Mouse (Mus musculus) erythroblast, embryonic 14.5 days (primary cell): ENCODE data around the gene Abca7. TPM values are rescaled to one million over a fixed set of nuclear protein-coding genes. Genes with fewer than 3 reads are reported as not detected.

Experiments used
- H3K27me3 ChIP-seq: 2 replicates; pipeline ENCODE4 v1.6.1; 2012; ENCODE audit warnings: inconsistent platforms; ENCODE audit not compliant: control insufficient read depth
- H3K36me3 ChIP-seq: 2 replicates; pipeline ENCODE4 v1.6.1; 2012; ENCODE audit warnings: mild to moderate bottlenecking, inconsistent platforms; ENCODE audit not compliant: control insufficient read depth
- H3K4me1 ChIP-seq: 2 replicates; pipeline ENCODE4 v1.6.1; 2012; ENCODE audit warnings: inconsistent platforms; ENCODE audit not compliant: control insufficient read depth
- H3K4me3 ChIP-seq: replicated peaks from 2 replicates; pipeline ENCODE3; 2012; ENCODE audit warnings: moderate library complexity, mild to moderate bottlenecking, inconsistent platforms
- H3K9me3 ChIP-seq: 2 replicates; pipeline ENCODE4 v1.6.1; 2012; ENCODE audit warnings: low read length, inconsistent platforms, mixed read lengths; ENCODE audit not compliant: control insufficient read depth
- GATA1 ChIP-seq: IDR thresholded peaks from 2 replicates; pipeline ENCODE4 v1.6.1; 2012; ENCODE audit warnings: low read length, inconsistent platforms, mixed read lengths
- TAL1 ChIP-seq: IDR thresholded peaks from 3 replicates; pipeline ENCODE4 v1.6.1; 2012; ENCODE audit warnings: low read length, inconsistent platforms, mixed read lengths
- polyA plus RNA-seq: library from polyadenylated mRNA; stranded (reverse); fragments of >175 nt; gene quantifications from 2 replicates; pipeline ENCODE4 v1.2.3, GENCODE M21; 2012

Abca7 gene
- polyA plus RNA-seq, 1 experiment = 7.6 TPM

DNA sequence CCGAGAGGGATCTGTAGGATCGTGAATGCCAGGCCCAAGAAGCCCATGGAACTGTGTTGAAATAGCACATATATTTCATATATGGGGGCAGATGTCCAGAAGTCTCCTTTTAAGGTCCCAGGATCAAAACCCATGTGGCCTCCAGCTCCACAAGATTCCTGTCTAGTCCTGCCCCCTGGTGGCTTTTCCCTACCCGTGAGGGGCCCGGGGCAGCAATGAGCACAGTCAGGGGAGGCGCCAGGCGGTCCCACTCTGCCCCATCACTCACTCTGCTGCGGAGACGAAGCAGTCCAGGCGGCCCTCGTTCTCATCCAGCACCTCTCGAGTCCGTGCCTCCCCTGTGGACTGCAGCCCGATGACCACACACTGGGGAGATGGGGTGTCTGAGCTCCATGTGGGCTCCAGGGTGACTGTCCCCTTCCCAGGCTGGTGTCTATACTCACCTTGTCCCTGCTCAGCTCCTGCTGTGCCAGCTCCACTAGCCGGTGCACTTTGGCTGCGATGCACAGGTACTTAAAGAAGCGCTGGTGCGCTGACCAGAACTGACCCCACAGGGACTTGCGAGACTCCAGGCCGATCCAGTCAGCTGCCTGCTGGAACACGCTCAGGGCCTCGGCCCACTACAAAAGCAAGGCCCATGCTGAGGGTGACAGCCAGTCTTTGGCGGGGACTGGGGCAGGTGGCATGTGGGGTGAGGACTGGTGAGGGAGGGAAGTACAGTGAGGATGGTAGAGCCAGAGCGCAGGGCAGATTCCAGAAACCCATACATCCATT lies 67.8 kb downstream of the Abca7 start:
- TF ChIP-seq GATA1 (no peak), TAL1 (no peak)
- Histone ChIP-seq H3K27me3 (no peaks in the 10 kb centered on the region), H3K4me3 (no peak overlapping the region), H3K9me3 (no peaks in the 10 kb centered on the region), H3K36me3 (peaks cover 95% of the 10 kb centered on the region), H3K4me1 (peaks cover 28% of the 10 kb centered on the region)

Other genes starting within 250 kb of the Abca7 start
- gene Polrmt, start 249.9 kb upstream of the Abca7 start, polyA plus RNA-seq = 2.1 and 2.5 TPM in 2 replicates
- gene Fgf22, start 241.4 kb upstream of the Abca7 start, polyA plus RNA-seq = not detected in 2 replicates
- gene Rnf126, start 229.5 kb upstream of the Abca7 start, polyA plus RNA-seq = 35.3 and 45.1 TPM in 2 replicates
- gene Fstl3, start 219.2 kb upstream of the Abca7 start, polyA plus RNA-seq = 0.02 and 0.04 TPM in 2 replicates
- 0.02 TPM in 1 of 2 replicates, not detected in the other for gene Prss57, start 205.5 kb upstream of the Abca7 start, polyA plus RNA-seq
- 0.34 and 0.52 TPM in 2 replicates for gene Palm, start 202.9 kb upstream of the Abca7 start, polyA plus RNA-seq
- not detected in 2 replicates for gene Misp, start 175.5 kb upstream of the Abca7 start, polyA plus RNA-seq
- gene Ptbp1, start 142.1 kb upstream of the Abca7 start, polyA plus RNA-seq = 46.1 and 67.9 TPM in 2 replicates
- gene Prtn3, start 122.0 kb upstream of the Abca7 start, polyA plus RNA-seq = 3.5 TPM in 2 replicates
- gene Plppr3, start 121.9 kb upstream of the Abca7 start, polyA plus RNA-seq = 0.06 and 0.11 TPM in 2 replicates
- 1.5 and 1.8 TPM in 2 replicates for gene Elane, start 110.2 kb upstream of the Abca7 start, polyA plus RNA-seq
- not detected in 2 replicates for gene Cfd, start 105.6 kb upstream of the Abca7 start, polyA plus RNA-seq
- 4.1 and 4.9 TPM in 2 replicates for gene Med16, start 87.6 kb upstream of the Abca7 start, polyA plus RNA-seq
- gene Gm26602, start 85.6 kb upstream of the Abca7 start, polyA plus RNA-seq = 0.21 TPM in 1 of 2 replicates, not detected in the other
- gene Kiss1r, start 79.5 kb upstream of the Abca7 start, polyA plus RNA-seq = 0.01 TPM in 1 of 2 replicates, not detected in the other
- gene R3hdm4, start 75.3 kb upstream of the Abca7 start, polyA plus RNA-seq = 9.9 and 13.0 TPM in 2 replicates
- 1.0 and 1.4 TPM in 2 replicates for gene Arid3a, start 69.5 kb upstream of the Abca7 start, polyA plus RNA-seq
- gene Wdr18, start 36.3 kb upstream of the Abca7 start, polyA plus RNA-seq = 4.4 and 4.9 TPM in 2 replicates
- gene Grin3b, start 25.8 kb upstream of the Abca7 start, polyA plus RNA-seq = 0.01 TPM in 1 of 2 replicates, not detected in the other
- 47.6 and 49.5 TPM in 2 replicates for gene Tmem259, start 12.2 kb upstream of the Abca7 start, polyA plus RNA-seq
- gene Cnn2, start 7.9 kb upstream of the Abca7 start, polyA plus RNA-seq = 0.59 and 0.74 TPM in 2 replicates
- gene Arhgap45, start 20.2 kb downstream of the Abca7 start, polyA plus RNA-seq = 1.5 and 1.7 TPM in 2 replicates
- gene Polr2e, start 43.3 kb downstream of the Abca7 start, polyA plus RNA-seq = 11.9 and 17.1 TPM in 2 replicates
- gene Gpx4, start 50.7 kb downstream of the Abca7 start, polyA plus RNA-seq = 551 and 700 TPM in 2 replicates
- gene Sbno2, start 109.1 kb downstream of the Abca7 start, polyA plus RNA-seq = 3.4 and 3.9 TPM in 2 replicates
- 69.2 and 71.6 TPM in 2 replicates for gene Stk11, start 119.3 kb downstream of the Abca7 start, polyA plus RNA-seq
- gene Atp5d, start 142.1 kb downstream of the Abca7 start, polyA plus RNA-seq = 139 and 144 TPM in 2 replicates
- 0.15 and 0.52 TPM in 2 replicates for gene Cbarp, start 144.3 kb downstream of the Abca7 start, polyA plus RNA-seq
- 7.0 and 9.3 TPM in 2 replicates for gene Midn, start 151.8 kb downstream of the Abca7 start, polyA plus RNA-seq
- 3.9 and 4.3 TPM in 2 replicates for gene Cirbp, start 169.5 kb downstream of the Abca7 start, polyA plus RNA-seq
- gene 1600002K03Rik, start 176.4 kb downstream of the Abca7 start, polyA plus RNA-seq = 0.60 and 0.99 TPM in 2 replicates
- gene Efna2, start 183.0 kb downstream of the Abca7 start, polyA plus RNA-seq = 0.10 and 0.16 TPM in 2 replicates
- 4.2 and 4.7 TPM in 2 replicates for gene Mum1, start 229.9 kb downstream of the Abca7 start, polyA plus RNA-seq